Mouse (Mus musculus): ENCODE data around the gene Pfn1. TPM values are rescaled to one million over a fixed set of nuclear protein-coding genes. Genes with fewer than 3 reads are reported as not detected.

The Pfn1 gene
- total and polyA plus RNA-seq, 2 experiments from 2014 or later = 460 to 634 TPM

DNA sequence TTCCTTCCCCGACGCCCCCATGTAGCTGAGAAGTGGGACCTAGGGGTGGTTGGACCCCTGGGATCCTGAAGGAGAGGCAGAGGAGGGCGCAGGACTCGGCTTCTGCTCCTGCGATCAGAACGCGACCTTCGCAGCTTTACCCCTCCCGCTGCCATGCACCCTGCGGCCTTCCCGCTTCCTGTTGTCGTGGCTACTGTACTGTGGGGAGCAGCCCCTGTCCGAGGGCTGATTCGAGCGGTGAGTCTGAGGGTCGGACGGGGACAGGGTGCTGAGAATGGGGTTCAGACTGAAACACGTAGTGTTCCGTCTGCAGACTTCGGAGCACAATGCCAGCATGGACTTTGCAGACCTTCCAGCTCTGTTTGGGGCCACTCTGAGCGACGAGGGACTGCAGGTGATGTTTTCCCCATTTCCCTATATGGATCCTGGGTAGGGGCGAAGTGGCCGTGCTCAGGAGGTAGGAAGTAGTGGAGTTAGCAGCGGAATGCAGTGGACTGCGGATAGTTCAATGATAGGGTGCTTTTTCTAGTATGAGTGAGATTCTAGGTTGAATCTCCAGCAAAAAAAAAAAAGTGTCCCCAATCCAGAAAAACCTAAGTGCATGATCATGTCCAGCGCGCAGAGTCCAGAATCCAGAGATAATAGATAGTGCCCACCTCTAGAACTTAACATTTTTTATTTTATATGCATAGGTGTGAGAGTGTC is 6.6 kb downstream of the Pfn1 start:
- Histone ChIP-seq H3K4me1 (ENCODE audit: insufficient read depth, low read length) (peaks cover 15% of the 10 kb centered on the region), H3K9me3 (ENCODE audit: low read length) (no peaks in the 10 kb centered on the region), H3K4me2 (ENCODE audit: low read depth, low read length) (peak overlapping the region; percentile 99), H3K27ac (peak overlapping the region; percentile 93), H3K27me3 (ENCODE audit: insufficient read depth, low read length) (no peaks in the 10 kb centered on the region), H3K4me3 (ENCODE audit: low read length) (peak overlapping the region; percentile 76), H3K9ac (replicated peaks; ENCODE audit: low read length) (peak overlapping the region; percentile 73), H3K36me3 (ENCODE audit: insufficient read depth, low read length) (peaks cover 38% of the 10 kb centered on the region)
- ATAC-seq = no peak
- DNase-seq (ENCODE audit: low spot score) = no peak
- no peak for TF ChIP-seq CTCF (IDR thresholded peaks at IDR 0.05; ENCODE audit: low read depth)
- 4% methylated on average over 28 of the region's 28 CpGs for WGBS

DNA sequence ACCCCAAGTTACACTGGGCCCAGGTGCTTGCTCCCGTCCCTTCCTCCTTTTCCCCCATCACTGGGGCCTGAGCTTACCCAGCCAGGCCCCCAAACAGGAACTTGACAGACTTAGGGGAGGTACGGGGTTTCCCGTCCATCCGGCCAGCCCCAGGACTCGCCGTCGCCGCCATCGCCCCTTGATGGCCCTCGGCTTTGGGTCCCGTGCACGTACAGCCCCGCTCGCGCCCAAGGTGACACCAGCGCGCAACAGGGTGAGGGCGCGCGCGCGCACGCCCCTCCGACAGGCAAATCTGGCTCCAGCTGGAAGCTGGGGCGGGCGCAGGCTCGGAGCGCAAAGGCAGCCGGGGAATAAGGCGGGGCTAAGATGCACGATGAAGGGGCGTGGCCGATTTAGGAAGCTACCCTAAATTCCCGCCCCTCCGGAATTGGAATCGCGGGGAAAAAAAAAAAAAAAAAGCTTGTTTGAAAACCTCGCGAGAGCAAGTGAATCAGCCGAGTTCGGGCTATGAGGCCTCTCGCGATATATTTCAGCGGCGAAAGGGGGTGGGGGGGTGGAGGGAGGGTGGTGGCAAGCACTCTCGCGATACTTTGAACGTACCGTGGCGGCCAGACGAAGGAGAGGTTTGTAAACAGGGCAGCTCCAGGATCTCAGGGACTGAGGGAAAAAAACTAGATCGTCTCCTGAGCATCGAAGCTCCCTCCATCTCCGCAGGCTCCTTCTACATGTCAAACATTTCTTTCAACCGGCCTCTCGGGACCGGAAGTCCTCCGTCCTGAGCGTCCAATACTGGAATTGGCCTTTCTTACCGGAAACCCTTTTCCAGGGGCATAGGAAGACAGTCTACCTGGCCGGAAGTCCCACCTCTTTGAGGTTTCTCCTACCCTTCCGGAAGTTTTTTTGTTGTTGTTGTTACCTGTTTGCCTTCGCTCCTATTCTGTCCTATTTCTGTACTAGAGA is 7.5 kb downstream of the Pfn1 start, which contains the start of the genes Rnf167 and Slc25a11:
Gene Rnf167, plus strand, starts transcription at position 545 of the 960 bp plus-strand sequence.
Gene Slc25a11, minus strand, starts transcription at position 789 of the 960 bp plus-strand sequence.
- Histone ChIP-seq H3K4me2 (ENCODE audit: low read depth, low read length) (peak within 1 kb of the TSS; percentile 99), H3K9me3 (ENCODE audit: low read length) (no peaks in the 10 kb centered on the region), H3K9ac (replicated peaks; ENCODE audit: low read length) (peak within 1 kb of the TSS; percentile 86), H3K4me1 (ENCODE audit: insufficient read depth, low read length) (peaks cover 13% of the 10 kb centered on the region), H3K4me3 (ENCODE audit: low read length) (peak within 1 kb of the TSS; percentile 76), H3K27ac (peak within 1 kb of the TSS; percentile 94), H3K27me3 (ENCODE audit: insufficient read depth, low read length) (no peaks in the 10 kb centered on the region), H3K36me3 (ENCODE audit: insufficient read depth, low read length) (peaks cover 32% of the 10 kb centered on the region)
- under 1% methylated on average over 63 of the region's 63 CpGs for WGBS
- DNase-seq (ENCODE audit: low spot score) (peak; percentile 100), ATAC-seq (peak; percentile 95)
- no peak for TF ChIP-seq CTCF (IDR thresholded peaks at IDR 0.05; ENCODE audit: low read depth)

DNA sequence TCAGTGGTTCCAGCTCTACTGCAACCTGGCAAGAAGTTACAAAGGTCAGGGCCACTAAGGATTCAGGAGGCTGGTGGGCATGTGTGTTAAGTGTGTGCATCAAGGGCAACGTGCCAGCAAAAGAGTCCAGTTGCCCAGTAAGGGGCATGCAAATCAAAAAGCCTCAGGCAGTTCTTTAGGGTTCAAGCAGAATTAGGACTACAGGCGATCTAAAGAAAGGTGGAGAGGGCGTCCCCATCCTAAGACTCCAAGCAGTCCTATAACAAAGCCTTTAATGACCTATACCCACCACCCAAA is 8.2 kb downstream of the Pfn1 start:
- Histone ChIP-seq H3K4me2 (ENCODE audit: low read depth, low read length) (peak overlapping the region; percentile 88), H3K9ac (replicated peaks; ENCODE audit: low read length) (peak overlapping the region; percentile 86), H3K36me3 (ENCODE audit: insufficient read depth, low read length) (peaks cover 32% of the 10 kb centered on the region), H3K4me3 (ENCODE audit: low read length) (peak overlapping the region; percentile 76), H3K4me1 (ENCODE audit: insufficient read depth, low read length) (peaks cover 13% of the 10 kb centered on the region), H3K27ac (peak overlapping the region; percentile 94), H3K27me3 (ENCODE audit: insufficient read depth, low read length) (no peaks in the 10 kb centered on the region), H3K9me3 (ENCODE audit: low read length) (no peaks in the 10 kb centered on the region)
- no peak for ATAC-seq
- TF ChIP-seq CTCF (IDR thresholded peaks at IDR 0.05; ENCODE audit: low read depth) = no peak
- WGBS = 20% methylated on average over 3 of the region's 3 CpGs
- no peak for DNase-seq (ENCODE audit: low spot score)

DNA sequence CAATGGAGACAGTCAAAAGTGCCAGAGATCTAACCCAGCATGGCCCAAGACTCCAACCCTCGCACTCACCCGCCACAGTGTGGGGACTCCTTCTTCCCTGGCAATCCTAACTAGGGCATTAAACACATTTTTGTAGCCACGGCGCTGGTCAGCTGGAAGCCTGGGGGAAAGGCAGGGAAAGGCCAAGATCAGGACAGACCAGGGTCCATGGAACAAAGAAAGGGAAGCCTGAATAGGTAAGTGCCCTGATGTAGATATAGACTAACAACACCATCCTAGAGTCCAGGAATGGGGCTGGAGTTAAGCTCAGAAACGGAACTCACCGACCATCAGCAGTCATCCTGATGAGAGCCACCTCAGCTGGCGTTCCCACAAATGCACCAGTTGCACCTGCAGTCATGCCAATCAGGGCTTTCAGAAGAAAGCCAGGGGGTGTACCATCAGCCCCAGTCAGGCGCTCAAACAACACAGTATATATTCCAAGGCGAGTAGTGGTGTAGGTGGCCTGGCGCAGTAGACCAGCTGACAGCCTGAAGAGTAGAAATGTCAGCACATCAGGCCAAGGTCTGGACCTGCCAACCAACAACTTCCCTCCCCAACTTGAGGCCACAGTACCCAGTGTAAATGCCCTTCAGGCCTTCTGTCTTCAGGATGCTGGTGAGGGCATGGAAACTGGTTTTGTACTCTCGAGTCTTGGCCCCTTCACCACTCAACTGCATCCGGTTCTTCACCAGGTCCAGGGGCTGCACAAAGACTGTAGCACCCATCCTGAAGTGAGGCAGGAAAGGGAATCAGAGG is 8.8 kb downstream of the Pfn1 start:
- no peak for TF ChIP-seq CTCF (IDR thresholded peaks at IDR 0.05; ENCODE audit: low read depth)
- Histone ChIP-seq H3K9me3 (ENCODE audit: low read length) (no peaks in the 10 kb centered on the region), H3K36me3 (ENCODE audit: insufficient read depth, low read length) (peaks cover 27% of the 10 kb centered on the region), H3K4me2 (ENCODE audit: low read depth, low read length) (peak overlapping the region; percentile 88), H3K27ac (peak overlapping the region; percentile 94), H3K27me3 (ENCODE audit: insufficient read depth, low read length) (no peaks in the 10 kb centered on the region), H3K9ac (replicated peaks; ENCODE audit: low read length) (peak overlapping the region; percentile 86), H3K4me1 (ENCODE audit: insufficient read depth, low read length) (peaks cover 13% of the 10 kb centered on the region), H3K4me3 (ENCODE audit: low read length) (peak overlapping the region; percentile 76)
- no peak for ATAC-seq
- WGBS = 89% methylated on average over 12 of the region's 12 CpGs
- no peak for DNase-seq (ENCODE audit: low spot score)

DNA sequence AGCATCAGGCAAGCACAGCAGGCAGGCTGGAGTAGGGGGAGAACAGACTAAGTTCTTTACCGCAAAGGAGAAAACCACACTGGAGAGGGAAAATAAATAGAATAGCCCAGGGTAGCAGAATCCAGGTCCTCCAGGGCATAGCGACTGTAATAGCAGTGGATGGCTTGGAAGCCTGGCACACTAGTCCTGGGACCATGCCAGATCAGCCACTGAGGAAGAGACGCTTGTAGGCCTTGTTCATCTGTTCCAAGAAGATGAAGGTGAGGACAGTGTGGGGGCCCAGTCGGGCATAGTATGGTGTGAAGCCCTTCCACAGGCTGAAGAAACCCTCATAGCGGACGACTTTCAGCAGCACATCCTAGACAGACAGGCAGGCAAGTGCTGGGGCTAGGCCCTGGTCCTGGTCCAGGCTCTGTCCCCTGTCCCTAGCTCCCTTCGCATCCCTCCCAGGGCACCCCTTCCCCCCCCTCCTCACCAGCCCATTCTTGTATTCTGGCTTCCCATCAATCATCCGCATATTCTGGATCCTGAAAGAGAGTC is 9.8 kb downstream of the Pfn1 start:
- Histone ChIP-seq H3K36me3 (ENCODE audit: insufficient read depth, low read length) (peaks cover 17% of the 10 kb centered on the region), H3K27me3 (ENCODE audit: insufficient read depth, low read length) (no peaks in the 10 kb centered on the region), H3K9me3 (ENCODE audit: low read length) (no peaks in the 10 kb centered on the region), H3K27ac (no peak overlapping the region), H3K4me2 (ENCODE audit: low read depth, low read length) (no peak overlapping the region), H3K9ac (replicated peaks; ENCODE audit: low read length) (no peak overlapping the region), H3K4me3 (ENCODE audit: low read length) (no peak overlapping the region), H3K4me1 (ENCODE audit: insufficient read depth, low read length) (peaks cover 13% of the 10 kb centered on the region)
- 92% methylated on average over 8 of the region's 8 CpGs for WGBS
- TF ChIP-seq CTCF (IDR thresholded peaks at IDR 0.05; ENCODE audit: low read depth) = no peak
- no peak for DNase-seq (ENCODE audit: low spot score)
- ATAC-seq = no peak

DNA sequence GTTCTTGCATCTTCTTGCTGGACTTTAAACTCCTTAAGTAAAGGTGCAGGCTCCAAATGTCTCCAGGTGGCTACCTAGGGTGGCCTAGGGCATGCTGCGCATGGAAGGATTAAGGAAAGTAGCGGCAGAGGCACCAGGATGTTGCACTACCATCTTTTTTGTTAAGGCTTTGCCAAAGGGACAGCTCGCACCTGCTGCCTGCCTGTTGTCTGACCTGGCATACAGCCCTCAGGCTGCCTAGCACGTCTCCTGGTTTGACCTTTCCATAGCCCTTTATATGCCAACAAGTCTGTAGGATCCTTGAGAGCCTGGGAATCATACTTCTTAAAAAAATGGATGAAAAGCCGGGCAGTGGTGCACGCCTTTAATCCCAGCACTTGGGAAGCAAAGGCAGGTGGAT is 11.4 kb downstream of the Pfn1 start:
- 92% methylated on average over 6 of the region's 6 CpGs for WGBS
- TF ChIP-seq CTCF (IDR thresholded peaks at IDR 0.05; ENCODE audit: low read depth) = no peak
- no peak overlapping the region for H3K4me3 ChIP-seq (ENCODE audit: low read length)
- no peak for DNase-seq (ENCODE audit: low spot score)
- no peak overlapping the region for H3K9ac ChIP-seq (replicated peaks; ENCODE audit: low read length)
- peaks cover 10% of the 10 kb centered on the region for H3K36me3 ChIP-seq (ENCODE audit: insufficient read depth, low read length)
- no peak for ATAC-seq
- no peaks in the 10 kb centered on the region for H3K9me3 ChIP-seq (ENCODE audit: low read length)
- H3K27me3 ChIP-seq (ENCODE audit: insufficient read depth, low read length) = no peaks in the 10 kb centered on the region
- no peak overlapping the region for H3K27ac ChIP-seq
- H3K4me1 ChIP-seq (ENCODE audit: insufficient read depth, low read length) = peaks cover 9% of the 10 kb centered on the region
- H3K4me2 ChIP-seq (ENCODE audit: low read depth, low read length) = no peak overlapping the region

Measured in hindbrain, postnatal 0 days (tissue).